Mouse (Mus musculus): ENCODE results near the gene Mrps12. TPM values are rescaled to one million over a fixed set of nuclear protein-coding genes. Genes with fewer than 3 reads are reported as not detected.

The Mrps12 gene
- polyA plus RNA-seq, 1 experiment from 2014 or later, result 126 TPM

DNA sequence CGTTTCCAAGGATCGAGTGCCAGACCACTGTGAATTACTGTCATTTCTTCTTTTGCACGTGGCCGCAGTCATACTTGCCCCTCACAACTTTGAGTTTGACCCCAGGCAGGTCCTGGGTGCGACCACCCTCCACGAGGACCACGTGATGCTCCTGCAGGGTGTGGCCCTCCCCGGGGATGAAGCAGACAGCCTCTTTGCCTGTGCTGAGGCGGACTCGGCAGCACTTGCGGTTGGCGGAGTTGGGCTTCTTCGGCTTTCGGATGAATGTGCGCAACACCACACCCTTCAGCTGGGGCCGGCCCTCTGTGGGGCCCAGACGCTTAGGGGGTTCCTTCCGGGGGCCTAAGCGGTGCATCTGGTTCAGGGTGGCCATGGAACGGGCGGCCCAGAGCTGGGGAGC is 1.8 kb downstream of the Mrps12 start:
- H3K27me3 ChIP-seq (ENCODE audit: control insufficient read depth, insufficient read depth, low read length), result no peaks in the 10 kb centered on the region
- no peaks in the 10 kb centered on the region for H3K9me3 ChIP-seq (ENCODE audit: control insufficient read depth, low read length)
- no peak overlapping the region for H3K4me2 ChIP-seq (ENCODE audit: low read depth, low read length)
- ATAC-seq (ENCODE audit: low read depth), result no peak
- no peak overlapping the region for H3K4me3 ChIP-seq (ENCODE audit: low read depth, low read length)
- H3K36me3 ChIP-seq (ENCODE audit: control insufficient read depth, insufficient read depth, low read length), result no peaks in the 10 kb centered on the region
- no peak overlapping the region for H3K9ac ChIP-seq (replicated peaks; ENCODE audit: low read depth, low read length)
- 95% methylated on average over 21 of the region's 21 CpGs for WGBS
- H3K27ac ChIP-seq (ENCODE audit: low read depth, low read length), result no peak overlapping the region
- H3K4me1 ChIP-seq (ENCODE audit: control insufficient read depth, insufficient read depth, low read length), result 0 out of 2 replicates have a peak, but pooled peaks cover 10% of the 10 kb centered on the region

DNA sequence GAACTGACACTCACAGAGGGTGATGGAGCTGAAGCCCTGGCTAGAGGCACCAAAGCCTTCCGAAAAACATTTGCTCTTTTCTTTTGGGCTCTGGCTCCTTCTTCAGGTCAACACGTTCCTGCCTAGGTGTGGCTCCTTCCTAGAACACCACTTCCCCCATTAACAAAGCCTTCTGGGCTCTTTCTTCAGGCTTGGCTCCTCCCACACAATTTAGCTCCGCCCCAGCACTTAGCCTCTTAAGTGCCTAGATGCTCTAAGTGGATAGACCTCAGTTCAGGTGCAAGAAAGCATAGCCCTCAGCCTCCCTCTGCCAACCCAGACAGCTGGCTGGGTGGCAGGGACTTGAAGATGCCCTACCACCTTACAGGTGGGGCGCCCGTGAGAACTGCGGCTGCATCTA is 5.9 kb downstream of the Mrps12 start:
- Histone ChIP-seq H3K27me3 (ENCODE audit: control insufficient read depth, insufficient read depth, low read length) (peaks cover 5% of the 10 kb centered on the region; the same call in 1 of the 2 replicates), H3K9me3 (ENCODE audit: control insufficient read depth, low read length) (no peaks in the 10 kb centered on the region), H3K4me1 (ENCODE audit: control insufficient read depth, insufficient read depth, low read length) (peaks cover 7% of the 10 kb centered on the region; the same call in 1 of the 2 replicates), H3K36me3 (ENCODE audit: control insufficient read depth, insufficient read depth, low read length) (no peaks in the 10 kb centered on the region), H3K4me2 (ENCODE audit: low read depth, low read length) (no peak overlapping the region), H3K4me3 (ENCODE audit: low read depth, low read length) (no peak overlapping the region), H3K27ac (ENCODE audit: low read depth, low read length) (no peak overlapping the region), H3K9ac (replicated peaks; ENCODE audit: low read depth, low read length) (no peak overlapping the region)
- WGBS, result 81% methylated on average over 6 of the region's 6 CpGs
- ATAC-seq (ENCODE audit: low read depth), result no peak

- no peak overlapping the region for H3K27ac ChIP-seq (ENCODE audit: low read depth, low read length)
- no peaks in the 10 kb centered on the region for H3K9me3 ChIP-seq (ENCODE audit: control insufficient read depth, low read length)
- peak overlapping the region; percentile 36; the same call in 1 of the 2 replicates for H3K4me3 ChIP-seq (ENCODE audit: low read depth, low read length)
- H3K4me1 ChIP-seq (ENCODE audit: control insufficient read depth, insufficient read depth, low read length), result peaks cover 5% of the 10 kb centered on the region; the same call in 1 of the 2 replicates
- H3K9ac ChIP-seq (replicated peaks; ENCODE audit: low read depth, low read length), result no peak overlapping the region
- H3K4me2 ChIP-seq (ENCODE audit: low read depth, low read length), result peak overlapping the region; percentile 56
- ATAC-seq (ENCODE audit: low read depth), result no peak
- no peaks in the 10 kb centered on the region for H3K36me3 ChIP-seq (ENCODE audit: control insufficient read depth, insufficient read depth, low read length)
- 8% methylated on average over 11 of the region's 11 CpGs for WGBS
- peaks cover 5% of the 10 kb centered on the region; the same call in 1 of the 2 replicates for H3K27me3 ChIP-seq (ENCODE audit: control insufficient read depth, insufficient read depth, low read length)
Measured at GRCm38 (mm10) chr7:28733211-28733610, 8.4 kb downstream of the Mrps12 start.

DNA sequence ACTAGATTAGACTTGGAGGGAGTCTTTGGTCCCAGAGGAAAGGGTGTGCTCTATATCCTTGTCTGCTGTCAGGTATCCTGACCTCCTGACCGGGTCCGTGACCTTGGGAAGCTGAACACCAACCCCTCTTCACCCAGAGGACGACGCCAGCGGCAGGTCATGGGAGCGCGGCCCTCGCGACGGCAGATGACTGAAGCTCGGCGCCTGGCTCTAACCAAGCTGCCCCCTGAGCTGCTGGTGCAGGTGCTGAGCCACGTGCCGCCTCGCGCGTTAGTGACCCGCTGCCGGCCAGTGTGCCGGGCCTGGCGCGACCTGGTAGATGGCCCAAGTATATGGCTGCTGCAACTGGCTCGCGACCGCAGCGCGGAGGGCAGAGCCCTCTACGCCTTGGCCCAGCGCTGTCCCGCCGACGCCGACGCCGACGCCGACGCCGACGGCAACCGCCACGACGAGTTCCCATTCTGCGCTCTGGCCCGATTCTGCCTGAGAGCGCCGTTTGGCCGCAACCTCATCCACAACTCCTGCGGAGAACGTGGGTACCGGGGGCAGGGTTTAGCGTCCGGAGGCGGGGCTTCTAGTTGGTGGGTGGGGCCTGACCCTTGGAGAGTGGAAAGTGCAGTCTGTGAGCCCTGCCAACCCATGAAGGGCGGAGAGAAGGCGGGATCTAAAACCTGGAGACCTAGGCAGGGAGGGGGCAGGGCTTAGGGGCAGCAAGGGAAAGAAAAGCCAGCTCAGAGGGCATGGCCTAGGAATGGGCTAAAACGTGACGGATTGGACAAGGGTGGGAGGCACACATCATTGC is 9.1 kb downstream of the Mrps12 start:
- peak; percentile 58; the same call in 1 of the 2 replicates for ATAC-seq (ENCODE audit: low read depth)
- peak overlapping the region; percentile 41; the same call in 1 of the 2 replicates for H3K9ac ChIP-seq (replicated peaks; ENCODE audit: low read depth, low read length)
- peaks cover 5% of the 10 kb centered on the region; the same call in 1 of the 2 replicates for H3K27me3 ChIP-seq (ENCODE audit: control insufficient read depth, insufficient read depth, low read length)
- no peaks in the 10 kb centered on the region for H3K36me3 ChIP-seq (ENCODE audit: control insufficient read depth, insufficient read depth, low read length)
- peak overlapping the region; percentile 56 for H3K4me2 ChIP-seq (ENCODE audit: low read depth, low read length)
- H3K27ac ChIP-seq (ENCODE audit: low read depth, low read length), result no peak overlapping the region
- peaks cover 5% of the 10 kb centered on the region; the same call in 1 of the 2 replicates for H3K4me1 ChIP-seq (ENCODE audit: control insufficient read depth, insufficient read depth, low read length)
- WGBS, result 3% methylated on average over 58 of the region's 58 CpGs
- H3K9me3 ChIP-seq (ENCODE audit: control insufficient read depth, low read length), result no peaks in the 10 kb centered on the region
- peak overlapping the region; percentile 36 for H3K4me3 ChIP-seq (ENCODE audit: low read depth, low read length)

- no peak overlapping the region for H3K9ac ChIP-seq (replicated peaks; ENCODE audit: low read depth, low read length)
- no peak overlapping the region for H3K27ac ChIP-seq (ENCODE audit: low read depth, low read length)
- peak; percentile 55 for ATAC-seq (ENCODE audit: low read depth)
- peaks cover 5% of the 10 kb centered on the region; the same call in 1 of the 2 replicates for H3K27me3 ChIP-seq (ENCODE audit: control insufficient read depth, insufficient read depth, low read length)
- H3K4me1 ChIP-seq (ENCODE audit: control insufficient read depth, insufficient read depth, low read length), result peaks cover 5% of the 10 kb centered on the region; the same call in 1 of the 2 replicates
- no peak overlapping the region for H3K4me2 ChIP-seq (ENCODE audit: low read depth, low read length)
- H3K9me3 ChIP-seq (ENCODE audit: control insufficient read depth, low read length), result no peaks in the 10 kb centered on the region
- 25% methylated on average over 10 of the region's 10 CpGs for WGBS
- H3K4me3 ChIP-seq (ENCODE audit: low read depth, low read length), result no peak overlapping the region
- no peaks in the 10 kb centered on the region for H3K36me3 ChIP-seq (ENCODE audit: control insufficient read depth, insufficient read depth, low read length)
Measured at GRCm38 (mm10) chr7:28727649-28728340, 13.8 kb downstream of the Mrps12 start.

- ATAC-seq (ENCODE audit: low read depth), result peak; percentile 81; the same call in 1 of the 2 replicates
Measured at GRCm38 (mm10) chr7:28726600-28726999, 15.0 kb downstream of the Mrps12 start.

GRCm38 (mm10) chr7:28724613-28725012 is 17.0 kb downstream of the Mrps12 start:
- ATAC-seq (ENCODE audit: low read depth), result no peak
- H3K4me2 ChIP-seq (ENCODE audit: low read depth, low read length), result no peak overlapping the region
- no peaks in the 10 kb centered on the region for H3K27me3 ChIP-seq (ENCODE audit: control insufficient read depth, insufficient read depth, low read length)
- no peaks in the 10 kb centered on the region for H3K4me1 ChIP-seq (ENCODE audit: control insufficient read depth, insufficient read depth, low read length)
- 97% methylated on average over 2 of the region's 2 CpGs for WGBS
- no peaks in the 10 kb centered on the region for H3K9me3 ChIP-seq (ENCODE audit: control insufficient read depth, low read length)
- H3K4me3 ChIP-seq (ENCODE audit: low read depth, low read length), result no peak overlapping the region
- H3K9ac ChIP-seq (replicated peaks; ENCODE audit: low read depth, low read length), result no peak overlapping the region
- H3K27ac ChIP-seq (ENCODE audit: low read depth, low read length), result no peak overlapping the region
- H3K36me3 ChIP-seq (ENCODE audit: control insufficient read depth, insufficient read depth, low read length), result no peaks in the 10 kb centered on the region

More at GRCm38 (mm10) chr7:28726600-28726999, 15.0 kb downstream of the Mrps12 start:
- Histone ChIP-seq H3K9ac (replicated peaks; ENCODE audit: low read depth, low read length) (no peak overlapping the region), H3K27ac (ENCODE audit: low read depth, low read length) (no peak overlapping the region), H3K4me2 (ENCODE audit: low read depth, low read length) (no peak overlapping the region), H3K4me1 (ENCODE audit: control insufficient read depth, insufficient read depth, low read length) (no peaks in the 10 kb centered on the region), H3K36me3 (ENCODE audit: control insufficient read depth, insufficient read depth, low read length) (no peaks in the 10 kb centered on the region), H3K27me3 (ENCODE audit: control insufficient read depth, insufficient read depth, low read length) (no peaks in the 10 kb centered on the region), H3K9me3 (ENCODE audit: control insufficient read depth, low read length) (no peaks in the 10 kb centered on the region), H3K4me3 (ENCODE audit: low read depth, low read length) (no peak overlapping the region)
- WGBS, result 7% methylated on average over 14 of the region's 14 CpGs

- WGBS, result 90% methylated on average over 7 of the region's 7 CpGs
- Histone ChIP-seq H3K4me1 (ENCODE audit: control insufficient read depth, insufficient read depth, low read length) (no peaks in the 10 kb centered on the region), H3K4me2 (ENCODE audit: low read depth, low read length) (no peak overlapping the region), H3K27ac (ENCODE audit: low read depth, low read length) (no peak overlapping the region), H3K4me3 (ENCODE audit: low read depth, low read length) (no peak overlapping the region), H3K36me3 (ENCODE audit: control insufficient read depth, insufficient read depth, low read length) (no peaks in the 10 kb centered on the region), H3K27me3 (ENCODE audit: control insufficient read depth, insufficient read depth, low read length) (no peaks in the 10 kb centered on the region), H3K9me3 (ENCODE audit: control insufficient read depth, low read length) (no peaks in the 10 kb centered on the region), H3K9ac (replicated peaks; ENCODE audit: low read depth, low read length) (no peak overlapping the region)
- ATAC-seq (ENCODE audit: low read depth), result no peak
Measured at GRCm38 (mm10) chr7:28722079-28722478, 19.5 kb downstream of the Mrps12 start.

Measured in neural tube, embryonic 14.5 days (tissue).